Mouse (Mus musculus) lung, postnatal 0 days (tissue): ENCODE measurements around the gene Scaf1.

Experiments
- CTCF ChIP-seq: IDR thresholded peaks from 2 replicates; pipeline ENCODE4 v1.5.1; 2016; ENCODE audit warnings: antibody characterized with exemption, mild to moderate bottlenecking
- EP300 ChIP-seq: IDR thresholded peaks from 2 replicates; pipeline ENCODE4 v1.6.1; 2016; ENCODE audit warnings: antibody characterized with exemption, mild to moderate bottlenecking, control low read depth

GRCm38 (mm10) chr7:44981539-44981938 is 34.6 kb downstream of the Scaf1 start:
- no peak for TF ChIP-seq CTCF
- no peak for TF ChIP-seq EP300
